Mouse (Mus musculus): ENCODE measurements around the gene Cidec. TPM values are rescaled to one million over a fixed set of nuclear protein-coding genes. Genes with fewer than 3 reads are reported as not detected.

Gene Cidec
- polyA plus RNA-seq, 1 experiment from 2014 or later, result 11.8 TPM

DNA sequence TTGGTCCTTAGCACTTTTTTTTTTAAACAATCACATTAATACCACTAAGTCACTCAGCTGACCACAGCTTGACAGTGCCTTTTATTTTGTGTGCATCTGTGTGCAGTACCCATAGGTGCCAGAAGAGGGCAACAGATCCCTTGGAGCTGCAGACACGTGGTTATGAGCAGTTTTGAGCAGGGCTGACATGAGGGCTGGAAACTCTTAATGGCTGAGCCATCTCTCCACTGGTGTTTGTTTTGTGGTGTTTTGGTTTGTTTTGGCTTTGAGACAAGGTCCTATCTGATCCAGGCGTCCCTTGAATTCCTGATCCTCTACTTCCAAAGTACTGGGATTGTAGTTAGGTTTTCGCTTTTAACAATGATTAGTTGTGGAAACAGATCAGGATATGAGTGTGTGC, 8.2 kb downstream of the Cidec start:
- Histone ChIP-seq H3K4me2 (replicated peaks) (no peak overlapping the region), H3K9me3 (no peaks in the 10 kb centered on the region), H3K4me3 (replicated peaks) (no peak overlapping the region), H3K27me3 (replicated peaks) (no peaks in the 10 kb centered on the region), H3K27ac (no peak overlapping the region), H3K9ac (no peak overlapping the region), H3K36me3 (no peaks in the 10 kb centered on the region), H3K4me1 (replicated peaks) (no peaks in the 10 kb centered on the region)
- no peak for ATAC-seq
- WGBS, result 66% methylated on average over 3 of the region's 3 CpGs

DNA sequence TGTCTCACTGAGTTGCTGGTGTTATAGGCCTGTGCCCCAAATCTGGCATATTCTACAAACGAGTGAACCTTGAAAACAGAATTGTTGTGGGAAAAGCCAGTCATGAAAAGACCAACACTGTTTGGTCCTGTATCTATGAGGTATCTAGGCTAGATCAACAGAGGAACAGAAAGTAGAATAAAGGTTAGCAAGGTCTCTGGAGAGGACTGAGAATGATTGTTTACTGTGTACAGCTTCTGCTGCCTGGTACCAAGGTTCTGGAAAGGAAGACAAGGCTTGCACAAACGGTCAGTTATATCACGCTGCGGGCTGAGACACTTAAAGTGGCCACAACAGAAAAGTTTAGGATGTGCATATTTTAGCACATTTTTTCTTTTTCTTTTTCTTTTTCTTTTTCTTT, 8.9 kb downstream of the Cidec start:
- ATAC-seq, result no peak
- Histone ChIP-seq H3K9me3 (no peaks in the 10 kb centered on the region), H3K9ac (no peak overlapping the region), H3K4me3 (replicated peaks) (no peak overlapping the region), H3K27me3 (replicated peaks) (no peaks in the 10 kb centered on the region), H3K36me3 (no peaks in the 10 kb centered on the region), H3K4me1 (replicated peaks) (no peaks in the 10 kb centered on the region), H3K27ac (no peak overlapping the region), H3K4me2 (replicated peaks) (no peak overlapping the region)
- 94% methylated on average over 4 of the region's 4 CpGs for whole genome bisulfite sequencing

DNA sequence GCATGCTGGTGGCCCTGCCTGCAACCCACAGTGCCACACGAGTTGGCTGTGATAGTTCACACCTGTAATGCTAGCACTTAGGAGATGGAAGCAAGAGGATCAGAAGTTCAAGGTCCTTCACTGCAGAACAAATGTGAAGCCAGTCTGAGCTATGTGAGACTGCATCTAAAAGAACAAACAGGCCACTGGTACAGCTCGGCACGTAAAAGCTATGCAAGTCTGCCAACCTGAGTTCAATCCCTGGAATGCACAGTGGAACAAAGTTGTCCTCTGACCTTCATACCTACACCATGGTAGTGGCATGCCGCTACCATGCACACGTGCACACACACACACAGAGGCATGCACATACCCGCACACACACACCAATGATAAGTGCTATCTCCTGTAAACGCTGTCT, 11.4 kb downstream of the Cidec start:
- H3K27me3 ChIP-seq (replicated peaks), result no peaks in the 10 kb centered on the region
- no peak overlapping the region for H3K9ac ChIP-seq
- H3K9me3 ChIP-seq, result no peaks in the 10 kb centered on the region
- H3K27ac ChIP-seq, result no peak overlapping the region
- ATAC-seq, result no peak
- H3K4me2 ChIP-seq (replicated peaks), result no peak overlapping the region
- WGBS, result 78% methylated on average over 7 of the region's 7 CpGs
- no peaks in the 10 kb centered on the region for H3K4me1 ChIP-seq (replicated peaks)
- no peak overlapping the region for H3K4me3 ChIP-seq (replicated peaks)
- H3K36me3 ChIP-seq, result no peaks in the 10 kb centered on the region

DNA sequence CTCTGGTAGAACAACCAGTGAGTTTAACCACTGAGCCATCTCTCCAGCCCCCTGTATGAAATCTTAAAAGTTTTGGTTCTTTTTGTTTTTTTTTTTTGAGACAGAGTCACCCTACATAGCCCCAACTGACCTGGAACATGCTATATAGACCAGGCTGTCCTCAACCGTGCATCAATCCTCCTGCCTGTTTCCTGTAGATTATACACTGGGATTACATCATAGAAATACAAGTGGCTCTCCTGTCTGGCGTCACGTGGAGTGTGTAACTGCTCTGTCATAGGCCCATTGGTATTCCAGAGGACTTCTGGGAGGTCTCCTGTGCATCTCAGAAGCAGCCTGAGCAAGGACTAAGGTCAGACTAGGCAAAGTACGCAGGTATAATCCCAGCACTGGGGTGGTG, 12.6 kb downstream of the Cidec start:
- H3K36me3 ChIP-seq, result no peaks in the 10 kb centered on the region
- peaks cover 7% of the 10 kb centered on the region for H3K4me1 ChIP-seq (replicated peaks)
- H3K9ac ChIP-seq, result no peak overlapping the region
- no peaks in the 10 kb centered on the region for H3K9me3 ChIP-seq
- WGBS, result 65% methylated on average over 4 of the region's 4 CpGs
- ATAC-seq, result no peak
- H3K27ac ChIP-seq, result no peak overlapping the region
- no peak overlapping the region for H3K4me3 ChIP-seq (replicated peaks)
- no peak overlapping the region for H3K4me2 ChIP-seq (replicated peaks)
- no peaks in the 10 kb centered on the region for H3K27me3 ChIP-seq (replicated peaks)

DNA sequence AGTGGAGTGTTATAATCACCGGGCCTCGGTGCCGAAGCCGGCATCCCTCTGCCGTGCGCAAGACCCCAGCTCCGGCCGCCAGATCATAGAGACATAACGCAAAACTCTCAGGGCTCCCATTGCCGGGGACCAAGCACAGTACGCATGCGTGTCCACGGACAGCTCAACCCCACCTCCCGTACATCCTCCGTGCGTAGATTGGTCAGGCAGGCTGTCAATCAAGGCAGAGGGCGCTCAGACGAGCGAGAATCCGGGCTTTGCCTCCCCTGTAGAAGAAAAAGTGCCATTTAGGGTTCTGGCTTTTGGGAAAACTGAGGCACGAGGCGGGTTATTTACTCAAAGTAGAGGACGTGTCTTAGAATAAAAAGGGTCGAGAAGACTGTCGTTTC, 16.4 kb downstream of the Cidec start, which contains the start of gene Rpusd3:
TSS of gene Rpusd3 (minus strand) at position 142 of the 389 bp plus-strand sequence.
- H3K9me3 ChIP-seq, result no peaks in the 10 kb centered on the region
- H3K4me3 ChIP-seq (replicated peaks), result peak within 1 kb of the TSS; percentile 51
- H3K27ac ChIP-seq, result peak within 1 kb of the TSS; percentile 48
- H3K9ac ChIP-seq, result peak within 1 kb of the TSS; percentile 57
- H3K4me1 ChIP-seq (replicated peaks), result peaks cover 11% of the 10 kb centered on the region
- under 1% methylated on average over 25 of the region's 25 CpGs for WGBS
- peak; percentile 98 for ATAC-seq
- no peaks in the 10 kb centered on the region for H3K27me3 ChIP-seq (replicated peaks)
- peak within 1 kb of the TSS; percentile 92 for H3K4me2 ChIP-seq (replicated peaks)
- H3K36me3 ChIP-seq, result no peaks in the 10 kb centered on the region; the same call in 1 of the 2 replicates

DNA sequence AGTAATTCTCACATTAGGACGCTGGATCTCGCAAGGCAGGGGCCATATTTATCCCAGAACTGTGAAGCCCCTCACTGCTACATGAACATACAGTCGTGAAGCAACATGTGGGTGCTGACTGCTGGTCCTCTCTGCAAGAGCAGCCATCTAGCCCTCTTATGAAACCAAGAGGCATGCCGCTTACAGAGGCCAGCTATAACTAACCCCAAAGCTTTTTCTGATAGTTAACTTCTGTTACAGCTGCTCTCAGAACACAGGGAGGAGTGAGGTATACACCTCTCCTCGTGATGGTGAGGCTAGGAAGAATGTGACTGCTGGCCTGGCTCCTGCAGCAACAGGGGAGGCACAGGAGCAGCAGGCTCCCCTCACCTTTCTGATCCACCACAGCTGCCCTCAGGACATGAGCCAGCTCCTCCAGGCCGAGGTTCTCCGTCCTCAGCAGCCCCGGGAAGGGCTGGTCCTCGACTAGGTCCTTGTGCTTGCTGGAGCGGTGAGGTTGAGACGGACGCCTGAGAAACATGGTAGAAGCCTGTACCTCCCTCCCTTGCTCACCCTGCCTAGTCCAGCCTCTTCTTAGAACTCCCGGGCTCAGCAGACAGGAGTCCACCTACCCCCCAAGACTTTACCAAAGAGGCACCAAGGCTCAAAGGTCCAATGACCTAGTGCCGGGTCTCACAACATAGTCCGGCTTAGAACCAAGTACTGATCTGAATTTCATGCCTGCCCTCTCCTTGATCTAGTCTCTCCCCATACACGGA, 16.9 kb downstream of the Cidec start:
- H3K27ac ChIP-seq, result peak overlapping the region; percentile 48

DNA sequence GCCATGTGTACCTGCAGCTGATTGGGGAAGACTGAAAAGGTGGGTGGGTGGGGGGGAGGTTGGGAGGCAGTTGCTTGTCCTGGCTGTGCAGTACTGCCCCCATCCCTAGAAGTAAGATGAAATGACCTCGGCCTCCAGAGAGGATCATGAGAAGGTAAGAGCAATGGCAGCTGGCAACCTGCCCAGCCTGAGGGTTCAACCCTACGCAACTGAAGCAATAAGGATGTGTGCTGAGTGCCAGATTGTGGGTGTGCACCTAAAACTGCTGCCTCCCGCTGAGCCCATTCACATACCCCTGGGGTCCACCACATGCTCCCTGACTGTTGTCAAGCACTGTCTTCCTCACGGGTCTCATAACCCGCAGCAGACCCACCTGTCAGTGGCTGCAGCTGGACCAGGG, 19.1 kb downstream of the Cidec start:
- Histone ChIP-seq H3K9ac (no peak overlapping the region), H3K4me3 (replicated peaks) (no peak overlapping the region), H3K36me3 (no peaks in the 10 kb centered on the region; the same call in 1 of the 2 replicates), H3K9me3 (no peaks in the 10 kb centered on the region), H3K27me3 (replicated peaks) (no peaks in the 10 kb centered on the region), H3K4me2 (replicated peaks) (no peak overlapping the region), H3K27ac (no peak overlapping the region), H3K4me1 (replicated peaks) (peaks cover 11% of the 10 kb centered on the region)
- WGBS, result 83% methylated on average over 5 of the region's 5 CpGs
- ATAC-seq, result no peak

More for the DNA sequence above, 16.9 kb downstream of the Cidec start:
- Histone ChIP-seq H3K9ac (peak overlapping the region; percentile 57), H3K27me3 (replicated peaks) (no peaks in the 10 kb centered on the region), H3K4me2 (replicated peaks) (peak overlapping the region; percentile 92), H3K4me3 (replicated peaks) (peak overlapping the region; percentile 51), H3K9me3 (no peaks in the 10 kb centered on the region), H3K36me3 (no peaks in the 10 kb centered on the region; the same call in 1 of the 2 replicates), H3K4me1 (replicated peaks) (peaks cover 11% of the 10 kb centered on the region)
- ATAC-seq, result peak; percentile 72
- 7% methylated on average over 16 of the region's 16 CpGs for WGBS

DNA sequence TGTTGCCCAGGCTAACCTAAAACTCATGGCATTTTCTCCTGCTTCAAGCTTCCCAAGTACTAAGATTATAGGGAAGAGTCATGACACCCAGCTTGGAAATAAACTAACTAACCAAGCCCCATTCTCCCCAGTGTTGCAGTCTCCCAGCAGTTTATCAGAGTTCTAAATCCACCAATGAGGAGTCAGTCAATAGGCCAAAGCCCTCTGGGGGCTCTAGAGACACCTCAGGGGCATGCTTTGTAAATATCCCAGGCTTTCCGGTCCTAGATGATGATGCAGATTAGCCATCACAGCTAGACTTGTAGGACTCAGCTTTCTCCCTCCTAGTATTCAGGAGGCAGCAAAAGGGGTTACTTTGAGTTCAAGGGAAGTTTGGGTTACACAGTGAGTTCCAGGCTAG, 25.6 kb downstream of the Cidec start:
- Histone ChIP-seq H3K4me3 (replicated peaks) (no peak overlapping the region), H3K36me3 (peaks cover 3% of the 10 kb centered on the region), H3K4me1 (replicated peaks) (no peaks in the 10 kb centered on the region), H3K27ac (no peak overlapping the region), H3K9me3 (no peaks in the 10 kb centered on the region), H3K27me3 (replicated peaks) (no peaks in the 10 kb centered on the region), H3K9ac (no peak overlapping the region), H3K4me2 (replicated peaks) (no peak overlapping the region)
- no peak for ATAC-seq
- 72% methylated on average over 1 of the region's 1 CpGs for WGBS

DNA sequence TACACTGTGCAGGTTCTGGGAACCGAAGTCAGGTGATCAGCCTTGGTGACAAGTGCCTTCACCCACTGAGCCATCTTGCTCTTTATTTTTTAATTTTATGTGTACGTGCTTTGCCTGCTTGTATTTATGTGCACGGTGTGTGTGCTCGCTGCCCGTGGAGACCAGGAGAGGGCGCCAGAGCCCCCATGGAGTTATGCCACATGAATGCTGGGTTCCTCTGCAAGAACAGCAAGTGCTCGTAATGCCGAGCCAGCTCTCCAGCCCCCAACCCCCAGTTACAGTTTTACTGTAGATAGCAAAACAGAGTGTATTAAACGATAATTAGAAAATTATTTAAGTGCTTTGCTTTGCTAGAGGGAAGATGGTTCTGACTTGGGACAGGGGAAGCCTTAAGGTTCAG, 28.9 kb downstream of the Cidec start:
- H3K4me1 ChIP-seq (replicated peaks), result peaks cover 7% of the 10 kb centered on the region; the same call in 1 of the 2 replicates
- H3K36me3 ChIP-seq, result peaks cover 3% of the 10 kb centered on the region; the same call in 1 of the 2 replicates
- no peak for ATAC-seq
- no peak overlapping the region for H3K4me2 ChIP-seq (replicated peaks)
- H3K27me3 ChIP-seq (replicated peaks), result no peaks in the 10 kb centered on the region
- WGBS, result 79% methylated on average over 9 of the region's 9 CpGs
- no peak overlapping the region for H3K9ac ChIP-seq
- H3K9me3 ChIP-seq, result no peaks in the 10 kb centered on the region
- no peak overlapping the region for H3K4me3 ChIP-seq (replicated peaks)
- H3K27ac ChIP-seq, result no peak overlapping the region

DNA sequence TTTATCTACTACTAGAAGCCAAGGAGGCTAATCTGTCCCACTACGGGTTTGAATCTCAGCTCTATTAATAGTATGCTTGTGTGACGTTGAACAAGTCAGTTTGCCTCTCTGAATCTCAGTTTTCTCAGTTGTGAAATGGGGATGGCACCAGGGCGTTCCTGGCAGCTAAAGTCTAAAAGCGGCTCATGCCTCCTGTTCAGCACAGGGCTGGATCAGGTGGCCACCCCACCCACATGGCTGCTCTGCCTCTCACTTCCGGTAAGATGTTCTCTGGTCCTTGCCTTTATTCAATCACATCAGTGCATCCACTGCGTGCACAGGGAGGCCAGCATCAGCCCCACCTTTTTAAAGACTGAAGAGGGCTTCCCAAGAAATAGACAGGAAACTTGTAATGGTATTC, 30.1 kb downstream of the Cidec start:
- Histone ChIP-seq H3K27me3 (replicated peaks) (no peaks in the 10 kb centered on the region), H3K36me3 (peaks cover 3% of the 10 kb centered on the region; the same call in 1 of the 2 replicates), H3K4me2 (replicated peaks) (no peak overlapping the region), H3K4me3 (replicated peaks) (no peak overlapping the region), H3K4me1 (replicated peaks) (peaks cover 7% of the 10 kb centered on the region; the same call in 1 of the 2 replicates), H3K9ac (no peak overlapping the region), H3K9me3 (no peaks in the 10 kb centered on the region), H3K27ac (no peak overlapping the region)
- WGBS, result 80% methylated on average over 6 of the region's 6 CpGs
- ATAC-seq, result no peak

DNA sequence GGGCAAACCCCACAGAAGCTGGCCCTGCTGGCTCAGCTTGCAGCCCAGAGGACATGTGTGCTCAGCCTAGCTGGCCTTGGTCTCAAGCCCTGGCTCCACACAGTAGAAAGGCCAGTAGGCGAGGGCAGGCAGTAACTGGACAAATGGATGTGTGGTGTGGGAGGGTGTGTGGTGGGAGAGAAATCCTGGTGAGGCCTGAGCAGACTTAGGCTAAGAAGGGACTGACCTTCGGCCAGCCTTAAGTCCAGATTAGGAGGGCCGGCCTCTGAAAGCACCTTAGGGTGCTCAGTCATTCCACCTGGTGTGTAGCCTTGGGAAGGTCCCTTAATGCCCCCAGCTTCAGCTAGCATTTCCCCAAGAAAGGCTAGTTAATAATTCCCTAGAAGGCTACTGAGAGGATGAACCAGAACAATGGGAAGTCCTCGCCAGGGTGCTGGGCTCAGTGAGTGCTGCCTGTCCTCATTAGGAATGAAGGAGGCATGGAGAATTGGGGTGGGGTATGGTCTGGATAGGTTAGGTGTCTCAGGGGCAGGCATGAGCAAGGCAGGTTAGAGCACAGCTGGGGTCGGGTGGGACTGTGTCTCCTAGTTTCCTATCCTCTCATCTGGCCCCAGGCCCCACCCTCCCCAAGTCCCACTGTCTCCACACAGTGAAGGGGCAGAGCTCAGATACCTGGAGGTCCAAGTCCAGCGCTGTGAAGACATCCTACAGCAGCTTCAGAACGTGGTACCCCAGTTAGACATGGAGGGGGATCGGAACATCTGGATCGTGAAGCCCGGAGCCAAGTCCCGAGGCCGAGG, 30.7 kb downstream of the Cidec start:
- Histone ChIP-seq H3K27ac (0 out of 2 replicates have a peak overlapping the region, but pooled peaks have one; percentile 34), H3K9ac (0 out of 2 replicates have a peak overlapping the region, but pooled peaks have one; percentile 6)

DNA sequence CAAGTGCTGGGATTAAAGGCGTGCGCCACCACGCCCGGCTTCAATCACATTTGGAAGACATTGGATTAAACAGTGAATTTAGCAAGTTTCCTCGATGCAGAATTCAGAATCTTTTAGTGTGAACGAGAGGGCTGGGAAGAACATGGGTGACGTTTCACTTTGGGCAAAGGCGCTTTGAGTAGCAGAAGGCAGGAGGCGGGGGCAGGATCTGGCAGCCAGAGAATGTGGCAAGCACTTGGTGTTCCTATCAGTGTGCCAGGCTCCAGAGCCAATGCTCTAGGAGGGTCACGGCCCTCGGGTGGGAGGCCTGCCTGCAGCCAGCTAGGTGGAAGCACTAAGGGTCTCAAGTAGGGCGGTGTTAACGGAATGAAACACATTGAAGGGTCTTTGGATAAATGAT, 33.5 kb downstream of the Cidec start:
- Histone ChIP-seq H3K36me3 (0 out of 2 replicates have a peak, but pooled peaks cover 2% of the 10 kb centered on the region), H3K4me3 (replicated peaks) (no peak overlapping the region), H3K27me3 (replicated peaks) (no peaks in the 10 kb centered on the region), H3K4me2 (replicated peaks) (no peak overlapping the region), H3K27ac (no peak overlapping the region), H3K4me1 (replicated peaks) (peaks cover 7% of the 10 kb centered on the region; the same call in 1 of the 2 replicates), H3K9me3 (no peaks in the 10 kb centered on the region), H3K9ac (no peak overlapping the region)
- no peak for ATAC-seq
- WGBS, result 90% methylated on average over 13 of the region's 13 CpGs

More for the DNA sequence above, 30.7 kb downstream of the Cidec start:
- 60% methylated on average over 12 of the region's 12 CpGs for WGBS
- H3K36me3 ChIP-seq, result peaks cover 3% of the 10 kb centered on the region; the same call in 1 of the 2 replicates
- H3K4me2 ChIP-seq (replicated peaks), result no peak overlapping the region
- ATAC-seq, result peak; percentile 82
- H3K4me1 ChIP-seq (replicated peaks), result peaks cover 7% of the 10 kb centered on the region; the same call in 1 of the 2 replicates
- no peak overlapping the region for H3K4me3 ChIP-seq (replicated peaks)
- H3K9me3 ChIP-seq, result no peaks in the 10 kb centered on the region
- H3K27me3 ChIP-seq (replicated peaks), result no peaks in the 10 kb centered on the region
